Mouse (Mus musculus) cerebellum, adult 2 months (tissue): ENCODE results near the gene Prkab1. TPM values are rescaled to one million over a fixed set of nuclear protein-coding genes. Genes with fewer than 3 reads are reported as not detected.

Experiments
- DNase-seq, 2 experiments: peaks; one replicate each; pipeline ENCODE4 v3.0.0; 2021
- H3K27ac ChIP-seq: fragments of 200-500 bp; 2 replicates; pipeline ENCODE4 v1.5.1; 2012; ENCODE audit warnings: low read length, control low read depth, inconsistent platforms; ENCODE audit not compliant: insufficient read depth
- H3K27me3 ChIP-seq: fragments of 200-500 bp; 2 replicates; pipeline ENCODE4 v1.6.1; 2012; ENCODE audit warnings: inconsistent platforms, mild to moderate bottlenecking, low read length, moderate library complexity; ENCODE audit not compliant: control insufficient read depth, insufficient read depth
- H3K4me1 ChIP-seq: fragments of 200-500 bp; 2 replicates; pipeline ENCODE4 v1.6.1; 2011; ENCODE audit warnings: low read length; ENCODE audit not compliant: control insufficient read depth, insufficient read depth
- H3K4me3 ChIP-seq: fragments of 200-500 bp; replicated peaks from 2 replicates; pipeline ENCODE3; 2011; ENCODE audit warnings: mild to moderate bottlenecking, low read depth, low read length, control low read depth; ENCODE audit not compliant: insufficient read depth
- CTCF ChIP-seq: fragments of 200-500 bp; IDR thresholded peaks from 2 replicates; pipeline ENCODE4 v1.5.1; 2011; ENCODE audit warnings: low read depth, mild to moderate bottlenecking, control low read depth, low read length, moderate library complexity, borderline replicate concordance; ENCODE audit not compliant: insufficient read depth
- POLR2A ChIP-seq: fragments of 200-500 bp; IDR thresholded peaks from 2 replicates; pipeline ENCODE4 v1.6.1; 2011; ENCODE audit warnings: low read length, control low read depth, borderline replicate concordance; ENCODE audit not compliant: insufficient read depth
- WGBS: fragments of 180-500 bp; shearing (Covaris S2); methylation state at CpG from one replicate; pipeline ENCODE4 v1.1.7; 2018; 5-methylcytosine and 5-hydroxymethylcytosine counted together
- polyA plus RNA-seq: library from polyadenylated mRNA; depleted of rRNA; stranded (reverse); fragments of >200 nt; gene quantifications from 2 replicates; pipeline ENCODE4 v1.2.3, GENCODE M21; 2012

The Prkab1 gene
- polyA plus RNA-seq, 1 experiment: 39.6 TPM

DNA sequence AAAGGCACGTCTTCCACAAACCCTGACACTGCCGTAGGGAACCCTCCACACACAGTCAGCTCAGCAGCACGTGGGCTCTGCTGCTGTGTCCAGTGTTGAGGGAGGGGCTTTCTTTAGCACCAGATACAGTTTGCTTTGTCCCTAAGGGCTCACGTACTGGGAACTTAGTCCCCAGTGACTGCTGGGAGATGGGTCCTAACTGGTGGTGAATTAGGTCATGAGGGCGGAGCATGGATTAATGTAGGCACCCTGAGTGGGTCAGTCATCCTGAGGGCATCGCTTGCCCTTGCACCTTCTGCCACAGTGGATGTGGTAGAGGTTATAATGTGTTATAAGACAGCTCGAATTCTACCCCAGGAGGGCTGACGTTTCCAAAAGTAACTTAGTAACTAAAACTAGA lies 6.9 kb downstream of the Prkab1 start:
- DNase-seq: no peak
- no peak overlapping the region for H3K4me3 ChIP-seq
- no peak overlapping the region for H3K27ac ChIP-seq
- 90% methylated on average over 8 of the region's 8 CpGs for WGBS
- no peaks in the 10 kb centered on the region for H3K27me3 ChIP-seq
- H3K4me1 ChIP-seq: no peaks in the 10 kb centered on the region
- TF ChIP-seq POLR2A: no peak
- TF ChIP-seq CTCF: no peak

DNA sequence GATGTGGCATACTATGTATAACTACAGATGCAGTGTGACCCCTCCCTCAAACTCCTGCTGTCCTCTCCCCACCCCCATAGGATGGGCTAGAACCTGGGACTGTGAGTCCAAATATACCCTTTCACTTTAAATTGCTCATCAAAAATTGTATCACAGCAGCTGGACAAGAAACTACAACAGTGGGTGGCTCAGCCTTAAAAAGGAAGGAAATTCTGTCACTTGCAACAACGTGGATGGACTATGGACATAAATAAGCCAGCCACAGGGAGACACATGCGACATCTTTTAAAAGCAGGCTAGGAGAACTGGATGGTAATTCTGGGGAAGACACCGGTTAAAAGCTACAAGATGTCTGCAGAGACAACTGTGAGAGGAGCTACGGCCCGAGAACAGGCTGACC lies 7.8 kb downstream of the Prkab1 start:
- Histone ChIP-seq H3K4me3 (no peak overlapping the region), H3K4me1 (no peaks in the 10 kb centered on the region), H3K27ac (no peak overlapping the region), H3K27me3 (no peaks in the 10 kb centered on the region)
- WGBS: 92% methylated on average over 5 of the region's 5 CpGs
- no peak for TF ChIP-seq POLR2A
- no peak for TF ChIP-seq CTCF
- DNase-seq: no peak

DNA sequence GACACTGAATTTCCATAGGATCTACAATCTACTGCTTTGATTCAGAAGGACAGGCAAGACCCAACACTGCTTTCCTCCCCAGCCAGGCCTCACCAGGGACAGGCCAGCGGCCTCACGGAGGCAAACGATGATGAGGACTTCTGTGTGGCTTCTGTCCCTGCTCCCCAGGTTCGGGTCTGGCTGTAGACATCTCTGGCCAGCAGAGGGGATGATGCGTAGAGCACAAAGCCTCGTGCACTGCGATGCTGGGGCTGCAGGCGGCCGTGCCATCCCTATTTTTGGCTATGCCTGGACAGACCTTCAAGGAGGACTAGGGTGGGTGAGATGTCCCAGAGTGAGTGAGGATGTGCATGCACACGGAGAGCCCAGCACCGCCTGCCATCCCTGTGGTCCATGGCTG lies 10.1 kb downstream of the Prkab1 start:
- no peaks in the 10 kb centered on the region for H3K27me3 ChIP-seq
- TF ChIP-seq POLR2A (no peak), CTCF (no peak)
- H3K4me1 ChIP-seq: no peaks in the 10 kb centered on the region
- whole genome bisulfite sequencing: 89% methylated on average over 11 of the region's 11 CpGs
- no peak for DNase-seq
- H3K4me3 ChIP-seq: no peak overlapping the region
- no peak overlapping the region for H3K27ac ChIP-seq

DNA sequence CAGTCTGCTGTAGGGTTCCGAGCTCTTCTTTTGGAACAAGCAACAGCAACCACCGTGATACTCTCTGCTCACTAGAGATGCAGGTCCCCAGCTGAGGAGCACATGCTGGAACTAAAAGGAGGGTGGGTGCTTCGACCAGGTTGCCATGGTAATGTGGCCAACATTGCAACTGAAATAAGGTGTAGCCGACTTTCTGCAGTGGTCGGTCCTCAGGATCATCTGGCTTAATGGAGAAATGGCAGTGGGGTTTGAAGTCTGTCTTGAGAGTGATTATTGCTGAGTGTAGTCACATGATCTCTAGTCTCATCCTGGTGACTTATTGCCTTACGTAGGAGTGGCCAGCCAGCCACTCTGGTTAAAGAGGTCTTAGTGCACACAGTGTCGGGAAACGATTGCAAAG lies 10.5 kb downstream of the Prkab1 start:
- no peak for DNase-seq
- Histone ChIP-seq H3K4me3 (no peak overlapping the region), H3K4me1 (no peaks in the 10 kb centered on the region), H3K27me3 (no peaks in the 10 kb centered on the region), H3K27ac (no peak overlapping the region)
- WGBS: 68% methylated on average over 8 of the region's 8 CpGs
- TF ChIP-seq CTCF (no peak), POLR2A (no peak)

DNA sequence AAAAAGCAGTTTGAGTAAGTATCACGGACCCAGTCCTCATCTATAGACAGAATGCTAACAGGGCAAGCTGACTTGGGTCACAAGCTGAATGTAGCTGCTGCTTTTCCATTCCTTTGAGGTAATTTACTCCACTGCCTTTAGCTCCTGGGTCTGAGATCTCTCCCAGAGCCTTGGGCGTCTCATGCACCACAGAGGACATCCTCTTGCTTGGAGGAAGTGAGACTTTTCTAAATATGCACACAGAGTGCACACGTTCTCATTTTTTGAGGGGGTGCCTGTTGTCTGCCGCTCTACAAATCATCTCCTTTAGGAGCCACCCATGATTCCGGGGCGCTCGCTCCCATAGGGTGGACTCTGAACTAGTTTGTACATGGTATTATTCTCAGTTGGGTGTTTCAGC lies 11.8 kb downstream of the Prkab1 start:
- DNase-seq: no peak
- Histone ChIP-seq H3K27me3 (no peaks in the 10 kb centered on the region), H3K4me3 (no peak overlapping the region), H3K4me1 (no peaks in the 10 kb centered on the region), H3K27ac (no peak overlapping the region)
- WGBS: 93% methylated on average over 7 of the region's 7 CpGs
- TF ChIP-seq CTCF (no peak), POLR2A (no peak)

DNA sequence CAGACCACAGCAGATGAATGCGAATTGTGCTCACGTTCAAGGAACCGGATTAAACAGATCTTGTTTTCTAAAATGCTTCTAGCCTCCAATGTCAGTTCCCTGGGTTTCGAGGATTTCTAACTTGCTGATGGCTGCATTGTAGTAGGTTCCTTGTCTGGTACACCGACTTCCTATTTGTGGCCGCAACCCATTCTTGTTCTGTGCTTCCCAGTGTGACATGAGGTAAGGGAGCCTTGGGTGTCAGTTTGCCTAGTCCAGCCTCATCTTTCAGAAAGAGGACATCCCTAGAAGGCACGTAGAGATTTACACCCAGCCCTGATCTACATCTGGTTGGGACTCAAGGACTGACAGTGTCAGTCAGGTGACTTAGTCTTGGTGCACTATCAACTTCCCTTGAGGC lies 12.6 kb downstream of the Prkab1 start:
- no peak overlapping the region for H3K4me3 ChIP-seq
- no peaks in the 10 kb centered on the region for H3K27me3 ChIP-seq
- TF ChIP-seq POLR2A: no peak
- TF ChIP-seq CTCF: no peak
- WGBS: 93% methylated on average over 7 of the region's 7 CpGs
- no peak overlapping the region for H3K27ac ChIP-seq
- no peaks in the 10 kb centered on the region for H3K4me1 ChIP-seq
- no peak for DNase-seq

DNA sequence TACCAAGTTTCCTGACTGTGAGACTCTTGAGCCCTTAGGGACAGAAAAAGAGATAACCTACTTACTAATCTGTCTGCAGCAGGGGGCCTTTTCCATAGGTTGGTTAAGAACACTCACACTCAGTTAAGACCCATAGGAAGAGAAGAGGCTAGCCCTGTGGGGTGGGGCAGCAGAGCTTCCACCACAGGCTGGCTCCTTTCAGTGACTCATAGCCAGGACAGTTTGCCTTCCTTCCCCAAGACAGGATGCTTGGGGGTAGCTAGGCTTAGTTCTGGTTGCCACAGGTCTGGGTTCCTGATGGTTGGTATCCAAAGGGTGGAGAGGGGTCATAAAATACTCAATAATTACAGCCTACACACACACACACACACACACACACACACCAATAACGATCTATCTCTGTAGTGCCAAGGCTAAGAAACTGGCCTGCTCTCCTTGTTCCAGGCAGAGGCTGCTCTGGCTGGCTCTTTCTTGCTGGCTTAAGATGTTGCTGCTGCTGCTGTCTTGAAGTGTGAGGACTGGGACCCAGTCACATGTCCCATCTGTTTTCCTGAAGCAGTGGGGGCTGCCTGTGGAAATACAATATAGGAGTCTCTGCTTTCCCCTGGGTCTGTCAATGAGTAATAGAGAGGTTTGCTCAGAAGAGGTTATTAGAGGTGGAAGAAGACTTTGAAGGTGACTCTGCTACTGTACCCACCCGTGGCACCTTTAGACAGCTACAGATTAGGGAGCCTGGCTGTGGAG lies 14.3 kb downstream of the Prkab1 start:
- WGBS: 74% methylated on average over 2 of the region's 2 CpGs
- Histone ChIP-seq H3K27me3 (no peaks in the 10 kb centered on the region), H3K4me1 (no peaks in the 10 kb centered on the region), H3K4me3 (no peak overlapping the region), H3K27ac (no peak overlapping the region)
- TF ChIP-seq POLR2A (no peak), CTCF (no peak)
- DNase-seq: no peak

DNA sequence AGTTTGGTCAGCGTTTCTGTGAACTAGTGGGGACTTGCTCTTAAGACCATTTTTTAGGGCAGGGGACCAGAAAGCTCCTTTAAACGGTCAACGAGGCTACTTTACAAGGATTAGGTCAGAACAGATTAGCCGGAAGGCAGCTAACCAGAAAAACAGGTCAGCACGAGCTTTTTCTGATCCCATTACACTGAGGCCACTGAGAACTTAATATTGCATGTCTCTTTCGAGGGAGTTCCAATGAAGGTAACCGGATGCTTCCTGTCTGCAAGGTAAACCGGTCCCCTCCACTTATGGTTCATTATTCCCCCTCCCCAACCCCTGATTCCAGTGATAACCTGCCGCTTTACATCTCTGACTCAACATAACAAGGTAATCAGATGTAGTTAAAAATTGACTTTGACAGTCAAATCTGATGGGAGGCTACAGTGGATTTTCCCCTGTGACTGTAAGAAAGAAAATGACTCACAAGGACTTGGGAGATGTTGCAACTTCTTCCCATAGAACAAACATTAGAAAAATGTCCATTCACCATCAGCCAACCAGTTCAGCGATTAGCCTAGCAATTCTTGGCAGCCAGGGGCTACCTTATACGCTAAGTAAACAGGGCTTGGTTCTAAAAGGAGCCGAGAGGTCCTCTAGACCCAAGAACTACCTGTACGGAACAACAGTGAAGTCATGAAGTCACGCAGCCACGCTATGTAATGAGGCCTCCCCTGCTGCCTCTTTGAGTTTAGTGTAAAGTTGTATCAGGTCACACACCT lies 15.0 kb downstream of the Prkab1 start:
- no peaks in the 10 kb centered on the region for H3K27me3 ChIP-seq
- WGBS: 87% methylated on average over 15 of the region's 15 CpGs
- H3K4me1 ChIP-seq: no peaks in the 10 kb centered on the region
- H3K4me3 ChIP-seq: no peak overlapping the region
- no peak for DNase-seq
- TF ChIP-seq POLR2A (no peak), CTCF (no peak)
- no peak overlapping the region for H3K27ac ChIP-seq
